Mouse (Mus musculus) kidney, embryonic 14.5 days (tissue): ENCODE results near the gene Mfap3l. TPM values are rescaled to one million over a fixed set of nuclear protein-coding genes. Genes with fewer than 3 reads are reported as not detected.

Source experiments
- ATAC-seq: fragments of 200-750 bp; cut with Nextera tagmentation; 2 replicates; pipeline ENCODE4 v1.8.0; 2017; ENCODE audit warnings: moderate number of reproducible peaks, mild to moderate bottlenecking, moderate TSS enrichment, moderate library complexity; ENCODE audit not compliant: low FRiP score, low TSS enrichment
- H3K27ac ChIP-seq: fragments of 300-500 bp; sonication (generic); 2 replicates; pipeline ENCODE4 v1.5.1; 2014; ENCODE audit warnings: low read depth, mild to moderate bottlenecking, low read length, moderate library complexity, mixed read lengths
- H3K27me3 ChIP-seq: fragments of 300-500 bp; sonication (generic); 2 replicates; pipeline ENCODE4 v1.6.1; 2014; ENCODE audit warnings: mild to moderate bottlenecking, low read length; ENCODE audit not compliant: control insufficient read depth, insufficient read depth
- H3K36me3 ChIP-seq: fragments of 300-500 bp; sonication (generic); 2 replicates; pipeline ENCODE4 v1.6.1; 2014; ENCODE audit warnings: low read length, mixed read lengths; ENCODE audit not compliant: control insufficient read depth, insufficient read depth
- H3K4me1 ChIP-seq: fragments of 300-500 bp; sonication (generic); 2 replicates; pipeline ENCODE4 v1.6.1; 2014; ENCODE audit warnings: low read length, mixed read lengths; ENCODE audit not compliant: control insufficient read depth, insufficient read depth
- H3K4me2 ChIP-seq: fragments of 300-500 bp; sonication (generic); replicated peaks from 2 replicates; pipeline ENCODE4 v1.6.1; 2014; ENCODE audit warnings: low read depth, mild to moderate bottlenecking, low read length
- H3K4me3 ChIP-seq: fragments of 300-500 bp; sonication (generic); 2 replicates; pipeline ENCODE4 v1.5.1; 2014; ENCODE audit warnings: mild to moderate bottlenecking, low read length
- H3K9ac ChIP-seq: fragments of 300-500 bp; sonication (generic); 2 replicates; pipeline ENCODE4 v1.6.1; 2014; ENCODE audit warnings: low read depth, mild to moderate bottlenecking, low read length, moderate library complexity
- H3K9me3 ChIP-seq: fragments of 300-500 bp; sonication (generic); 2 replicates; pipeline ENCODE4 v1.6.1; 2016; ENCODE audit warnings: low read length; ENCODE audit not compliant: control insufficient read depth
- WGBS: fragments of 180-500 bp; shearing (Covaris S2); extraction: QIAGEN DNeasy Blood & Tissue Kit; methylation state at CpG from one replicate; pipeline ENCODE4 v1.1.7; 2014; 5-methylcytosine and 5-hydroxymethylcytosine counted together
- polyA plus RNA-seq: library from polyadenylated mRNA; unstranded; fragments of >200 nt; fragmentation: Nextera tagmentation; extraction: Ambion mirVana; gene quantifications from 2 replicates; pipeline ENCODE4 v1.2.1, GENCODE M21; 2014

Mfap3l gene
- polyA plus RNA-seq, 1 experiment from 2014 or later: 5.4 TPM

DNA sequence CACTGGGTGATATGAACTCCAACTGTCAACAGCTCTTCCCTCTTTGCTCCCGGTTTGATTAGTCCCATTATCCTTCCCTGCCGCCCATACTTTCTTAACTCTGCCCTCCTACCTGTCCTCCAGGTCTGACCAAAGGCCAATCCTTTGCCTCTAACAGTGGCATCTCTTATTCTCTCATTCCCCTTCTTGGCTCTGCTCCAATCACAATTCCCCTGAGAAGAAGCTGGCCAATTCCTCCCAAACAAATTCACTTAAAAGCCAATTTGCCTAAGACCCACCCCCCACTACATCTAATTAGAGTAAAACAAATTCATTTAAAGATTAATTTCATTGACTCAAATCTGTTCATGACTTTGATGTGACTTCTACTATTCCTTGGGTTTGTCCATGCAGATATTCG lies 86.1 kb downstream of the Mfap3l start:
- no peak overlapping the region for H3K4me2 ChIP-seq
- no peak overlapping the region for H3K9ac ChIP-seq
- no peaks in the 10 kb centered on the region for H3K4me1 ChIP-seq
- no peaks in the 10 kb centered on the region for H3K9me3 ChIP-seq
- no peak for ATAC-seq
- no peak overlapping the region for H3K4me3 ChIP-seq
- H3K36me3 ChIP-seq: no peaks in the 10 kb centered on the region
- H3K27me3 ChIP-seq: no peaks in the 10 kb centered on the region
- no peak overlapping the region; the same call in 1 of the 2 replicates for H3K27ac ChIP-seq
- 60% methylated on average over 3 of the region's 3 CpGs for WGBS

Other genes starting within 250 kb of the Mfap3l start
- gene Gm10283, start 129.6 kb upstream of the Mfap3l start, polyA plus RNA-seq: not detected in 2 replicates
- 7.0 and 13.7 TPM in 2 replicates for gene Aadat, start 126.9 kb upstream of the Mfap3l start, polyA plus RNA-seq